Mouse (Mus musculus): ENCODE data around the gene Mmp15.
A peak's percentile ranks its signal among the peaks of the same experiment; 100 is the strongest.

Mmp15 gene

GRCm38 (mm10) chr8:95341721-95342120 lies 10.3 kb upstream of the Mmp15 start:
- DNase-seq (ENCODE audit: low spot score): no peak

GRCm38 (mm10) chr8:95344668-95345067 lies 7.4 kb upstream of the Mmp15 start:
- DNase-seq (ENCODE audit: low spot score): no peak

GRCm38 (mm10) chr8:95346643-95347545 lies 5.2 kb upstream of the Mmp15 start:
- peak; percentile 85 for DNase-seq (ENCODE audit: low spot score)

- no peak for DNase-seq (ENCODE audit: low spot score)
These were observed 3.7 kb upstream of the Mmp15 start for GRCm38 (mm10) chr8:95348356-95348755.

GRCm38 (mm10) chr8:95348811-95349630 lies 3.0 kb upstream of the Mmp15 start:
- DNase-seq (ENCODE audit: low spot score): peak; percentile 81

GRCm38 (mm10) chr8:95351461-95351860 lies 607 bp upstream of the Mmp15 start:
- DNase-seq (ENCODE audit: low spot score): no peak

GRCm38 (mm10) chr8:95352871-95353866 lies 1.1 kb downstream of the Mmp15 start:
- DNase-seq (ENCODE audit: low spot score): no peak

GRCm38 (mm10) chr8:95354606-95355005 lies 2.5 kb downstream of the Mmp15 start:
- no peak for DNase-seq (ENCODE audit: low spot score)

- no peak for DNase-seq (ENCODE audit: low spot score)
These were observed 6.7 kb downstream of the Mmp15 start for GRCm38 (mm10) chr8:95358550-95359411.

- no peak for DNase-seq (ENCODE audit: low spot score)
These were observed 8.3 kb downstream of the Mmp15 start for GRCm38 (mm10) chr8:95360181-95361015.

GRCm38 (mm10) chr8:95361016-95361341 lies 8.9 kb downstream of the Mmp15 start:
- DNase-seq (ENCODE audit: low spot score): no peak

- DNase-seq (ENCODE audit: low spot score): no peak
These were observed 10.2 kb downstream of the Mmp15 start for GRCm38 (mm10) chr8:95362272-95362671.

- DNase-seq (ENCODE audit: low spot score): no peak
These were observed 11.8 kb downstream of the Mmp15 start for GRCm38 (mm10) chr8:95363849-95364248.

GRCm38 (mm10) chr8:95369581-95370326 lies 17.7 kb downstream of the Mmp15 start:
- no peak for DNase-seq (ENCODE audit: low spot score)

- no peak for DNase-seq (ENCODE audit: low spot score)
These were observed 21.4 kb downstream of the Mmp15 start for GRCm38 (mm10) chr8:95373389-95374002.

GRCm38 (mm10) chr8:95374429-95374828 lies 22.4 kb downstream of the Mmp15 start:
- DNase-seq (ENCODE audit: low spot score): no peak

- no peak for DNase-seq (ENCODE audit: low spot score)
These were observed 23.4 kb downstream of the Mmp15 start for GRCm38 (mm10) chr8:95375374-95375930.

- no peak for DNase-seq (ENCODE audit: low spot score)
These were observed 24.4 kb downstream of the Mmp15 start for GRCm38 (mm10) chr8:95376309-95376999.
